Mouse (Mus musculus) lung, postnatal 10 days (tissue): ENCODE measurements around the gene Ino80b.

Experiments
- DNase-seq: peaks from one replicate; pipeline ENCODE4 v3.0.0; 2021

Gene Ino80b

DNA sequence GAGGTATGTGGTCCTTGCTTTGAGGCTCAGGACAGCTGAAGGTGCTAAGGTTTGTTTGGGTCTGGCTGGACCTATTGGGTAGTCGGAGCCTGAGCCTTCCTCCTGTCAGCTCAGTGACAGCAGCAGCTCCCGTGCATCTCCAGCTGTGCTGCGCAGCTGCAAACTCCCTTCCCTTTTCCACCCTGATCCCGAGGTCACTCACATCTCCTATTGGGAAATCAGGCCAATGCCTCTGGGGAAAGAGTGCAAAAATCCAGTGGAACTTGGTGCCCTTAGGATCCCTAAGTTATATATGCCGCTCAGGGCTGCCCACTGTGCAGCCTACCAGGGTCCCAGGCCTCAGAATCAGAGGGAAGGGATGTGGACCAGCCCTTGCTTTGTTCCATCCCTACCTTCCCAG, 41.7 kb downstream of the Ino80b start:
- DNase-seq = no peak

DNA sequence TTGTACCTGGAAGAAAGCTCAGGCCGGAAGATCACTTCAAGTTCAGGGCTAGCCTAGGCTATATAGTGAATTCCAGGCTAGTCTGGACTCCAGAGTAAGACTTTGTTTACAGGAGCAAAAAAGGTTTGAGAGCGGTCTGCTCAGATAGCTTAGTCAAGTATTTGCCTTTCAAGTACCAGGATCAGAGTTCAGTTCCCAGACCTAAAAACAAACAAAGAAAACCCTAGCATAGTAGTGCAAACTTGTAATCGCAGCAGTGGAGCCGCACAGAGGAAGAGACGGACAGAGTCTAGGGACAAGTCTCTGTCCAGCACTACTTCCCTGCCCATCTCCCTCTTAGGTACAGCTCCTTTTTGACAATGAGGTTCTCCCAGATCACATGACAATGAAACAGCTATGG, 45.0 kb downstream of the Ino80b start:
- no peak for DNase-seq

DNA sequence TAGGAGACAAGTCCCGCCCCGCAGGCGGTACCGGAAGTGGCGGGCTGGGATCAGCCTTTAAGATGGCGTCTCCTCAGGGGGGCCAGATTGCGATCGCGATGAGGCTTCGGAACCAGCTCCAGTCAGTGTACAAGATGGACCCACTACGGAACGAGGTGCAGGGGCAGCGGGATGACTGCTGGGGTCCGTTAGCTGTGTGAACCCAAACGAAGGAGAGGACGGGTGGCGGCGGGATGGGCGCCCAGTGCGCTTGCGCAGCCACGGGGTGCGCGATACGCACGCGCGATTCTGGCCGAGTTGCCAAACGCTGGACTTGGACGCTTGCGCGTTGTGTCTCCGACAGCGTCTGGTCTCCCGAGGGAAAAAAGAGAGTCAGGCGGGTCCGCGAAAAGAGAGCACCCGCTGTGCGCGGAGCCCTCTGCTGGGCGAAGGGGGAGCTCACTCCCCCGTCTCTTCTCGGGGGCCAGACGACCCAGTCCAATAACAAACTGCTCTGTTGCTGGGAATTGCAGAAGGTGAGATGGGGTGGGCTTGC, 46.8 kb downstream of the Ino80b start:
- DNase-seq = peak; percentile 99

DNA sequence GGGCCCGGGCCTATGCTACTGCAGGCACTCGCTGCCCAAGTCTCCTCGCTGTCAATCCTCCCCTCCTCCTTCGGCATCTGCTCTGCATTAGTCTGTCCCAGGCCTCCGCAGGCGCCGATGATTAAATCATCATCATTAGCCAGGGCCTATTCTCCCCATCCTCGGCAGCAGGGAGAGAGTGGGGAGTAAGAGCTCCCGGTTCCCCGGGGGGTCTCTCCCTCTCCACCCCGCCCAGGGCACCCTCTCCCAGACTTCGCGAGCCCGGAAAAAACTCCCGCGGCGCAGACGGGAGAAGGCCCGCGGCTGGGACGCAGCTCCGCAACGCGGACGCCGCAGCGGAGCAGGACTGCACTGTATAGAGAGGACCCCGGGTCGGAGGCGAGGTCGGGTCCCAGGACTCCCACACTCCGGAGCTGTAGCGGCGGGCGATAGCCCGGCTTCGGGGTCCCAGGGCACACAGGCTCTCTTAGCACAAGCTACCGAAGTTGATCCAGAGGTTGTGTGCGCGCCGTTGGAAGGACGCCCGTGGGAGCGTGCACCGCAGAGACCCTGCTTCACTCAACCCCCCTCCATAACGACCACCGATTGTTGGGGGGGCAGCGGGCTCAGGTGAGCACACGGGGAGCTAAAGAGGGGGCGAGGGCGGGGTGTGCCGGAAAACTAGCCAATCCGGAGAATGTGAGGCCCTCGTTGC, 47.5 kb downstream of the Ino80b start, which contains the start of gene Pcgf1:
Pcgf1 (plus strand) TSS at position 240 of the 694 bp plus-strand sequence.
- DNase-seq = peak; percentile 47

DNA sequence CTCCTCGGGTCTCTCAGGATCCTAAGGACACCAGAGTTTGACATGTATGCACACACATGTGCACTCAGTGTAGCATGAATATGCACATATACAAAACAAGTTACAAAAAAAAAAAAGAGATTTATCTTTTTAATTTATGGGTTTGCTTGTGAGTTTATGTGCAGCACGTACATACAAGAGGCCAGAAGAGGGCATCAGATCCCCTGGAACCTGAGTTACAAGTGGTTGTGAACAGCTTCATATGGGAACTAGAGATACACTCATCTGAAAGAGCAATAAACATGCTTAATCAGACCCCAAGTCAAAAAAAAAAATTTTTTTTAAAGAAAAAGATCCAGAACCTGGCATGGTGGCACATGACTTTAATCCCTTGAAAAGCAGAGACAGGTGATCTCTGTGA, 50.3 kb downstream of the Ino80b start:
- DNase-seq = no peak
